Mouse (Mus musculus): Measurements from ENCODE around the gene Map3k9. TPM values are rescaled to one million over a fixed set of nuclear protein-coding genes. Genes with fewer than 3 reads are reported as not detected.

Map3k9 gene
- polyA plus RNA-seq, 1 experiment from 2014 or later: 0.52 TPM

- no peaks in the 10 kb centered on the region for H3K27me3 ChIP-seq
- no peaks in the 10 kb centered on the region for H3K36me3 ChIP-seq
- no peak overlapping the region for H3K27ac ChIP-seq
- no peaks in the 10 kb centered on the region for H3K9me3 ChIP-seq
- no peak overlapping the region for H3K4me3 ChIP-seq
- H3K4me2 ChIP-seq (replicated peaks): no peak overlapping the region
- no peak overlapping the region for H3K9ac ChIP-seq
- ATAC-seq (ENCODE audit: low FRiP score, low read depth): no peak
- no peaks in the 10 kb centered on the region for H3K4me1 ChIP-seq
- 91% methylated on average over 15 of the region's 15 CpGs for WGBS
Observed at GRCm38 (mm10) chr12:81690111-81690510, 90.9 kb downstream of the Map3k9 start.

- no peak overlapping the region for H3K27ac ChIP-seq
- no peaks in the 10 kb centered on the region for H3K36me3 ChIP-seq
- no peaks in the 10 kb centered on the region for H3K4me1 ChIP-seq
- no peak overlapping the region for H3K4me3 ChIP-seq
- WGBS: 51% methylated on average over 4 of the region's 4 CpGs
- H3K27me3 ChIP-seq: no peaks in the 10 kb centered on the region
- H3K9ac ChIP-seq: no peak overlapping the region
- H3K4me2 ChIP-seq (replicated peaks): no peak overlapping the region
- no peak for ATAC-seq (ENCODE audit: low FRiP score, low read depth)
- H3K9me3 ChIP-seq: no peaks in the 10 kb centered on the region
Observed at GRCm38 (mm10) chr12:81689505-81690056, 91.4 kb downstream of the Map3k9 start.

GRCm38 (mm10) chr12:81688537-81688936, 92.4 kb downstream of the Map3k9 start:
- H3K4me3 ChIP-seq: no peak overlapping the region
- no peak for ATAC-seq (ENCODE audit: low FRiP score, low read depth)
- H3K27ac ChIP-seq: no peak overlapping the region
- no peak overlapping the region for H3K4me2 ChIP-seq (replicated peaks)
- no peaks in the 10 kb centered on the region for H3K36me3 ChIP-seq
- no peaks in the 10 kb centered on the region for H3K9me3 ChIP-seq
- 89% methylated on average over 4 of the region's 4 CpGs for WGBS
- H3K9ac ChIP-seq: no peak overlapping the region
- H3K27me3 ChIP-seq: no peaks in the 10 kb centered on the region
- no peaks in the 10 kb centered on the region for H3K4me1 ChIP-seq

- 83% methylated on average over 5 of the region's 5 CpGs for WGBS
- no peaks in the 10 kb centered on the region for H3K4me1 ChIP-seq
- H3K9me3 ChIP-seq: no peaks in the 10 kb centered on the region
- H3K27ac ChIP-seq: no peak overlapping the region
- no peaks in the 10 kb centered on the region for H3K27me3 ChIP-seq
- no peak for ATAC-seq (ENCODE audit: low FRiP score, low read depth)
- no peaks in the 10 kb centered on the region for H3K36me3 ChIP-seq
- no peak overlapping the region for H3K4me2 ChIP-seq (replicated peaks)
- no peak overlapping the region for H3K4me3 ChIP-seq
- no peak overlapping the region for H3K9ac ChIP-seq
Observed at GRCm38 (mm10) chr12:81687873-81688272, 93.1 kb downstream of the Map3k9 start.

GRCm38 (mm10) chr12:81686406-81687117, 94.4 kb downstream of the Map3k9 start:
- Histone ChIP-seq H3K4me3 (no peak overlapping the region), H3K4me2 (replicated peaks) (no peak overlapping the region), H3K27ac (no peak overlapping the region), H3K9me3 (no peaks in the 10 kb centered on the region), H3K27me3 (no peaks in the 10 kb centered on the region), H3K36me3 (no peaks in the 10 kb centered on the region), H3K9ac (no peak overlapping the region), H3K4me1 (no peaks in the 10 kb centered on the region)
- 45% methylated on average over 12 of the region's 12 CpGs for WGBS
- no peak for ATAC-seq (ENCODE audit: low FRiP score, low read depth)

- Histone ChIP-seq H3K4me3 (no peak overlapping the region), H3K27ac (no peak overlapping the region), H3K9me3 (no peaks in the 10 kb centered on the region), H3K4me2 (replicated peaks) (no peak overlapping the region), H3K4me1 (no peaks in the 10 kb centered on the region), H3K36me3 (no peaks in the 10 kb centered on the region), H3K27me3 (no peaks in the 10 kb centered on the region), H3K9ac (no peak overlapping the region)
- 56% methylated on average over 3 of the region's 3 CpGs for WGBS
- ATAC-seq (ENCODE audit: low FRiP score, low read depth): no peak
Observed at GRCm38 (mm10) chr12:81685981-81686380, 95.0 kb downstream of the Map3k9 start.

- Histone ChIP-seq H3K4me3 (no peak overlapping the region), H3K9me3 (no peaks in the 10 kb centered on the region), H3K4me1 (0 out of 2 replicates have a peak, but pooled peaks cover 7% of the 10 kb centered on the region), H3K27ac (no peak overlapping the region), H3K36me3 (no peaks in the 10 kb centered on the region), H3K9ac (no peak overlapping the region), H3K4me2 (replicated peaks) (no peak overlapping the region), H3K27me3 (no peaks in the 10 kb centered on the region)
- 77% methylated on average over 6 of the region's 6 CpGs for WGBS
- no peak for ATAC-seq (ENCODE audit: low FRiP score, low read depth)
Observed at GRCm38 (mm10) chr12:81684096-81684495, 96.9 kb downstream of the Map3k9 start.

DNA sequence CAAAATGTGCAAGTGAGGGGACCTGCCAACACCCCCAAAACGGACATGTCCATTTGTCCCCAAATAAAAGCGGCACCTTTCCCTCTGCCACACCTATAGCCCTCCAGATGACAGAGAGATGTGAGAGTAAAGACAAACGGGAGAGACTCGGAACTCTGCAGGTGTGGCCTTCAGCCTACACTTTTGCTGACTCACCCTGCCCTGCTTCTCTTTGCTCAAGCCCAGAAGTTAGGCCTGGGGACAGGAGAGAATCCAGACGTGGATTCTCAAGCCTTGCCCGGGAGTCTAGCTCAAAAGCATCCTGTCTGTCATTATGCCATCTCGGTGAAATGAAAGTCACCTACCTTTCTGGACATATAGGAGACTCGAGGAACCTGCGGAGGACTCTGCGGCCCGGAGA, 97.6 kb downstream of the Map3k9 start:
- ATAC-seq (ENCODE audit: low FRiP score, low read depth): no peak
- 68% methylated on average over 11 of the region's 11 CpGs for WGBS
- Histone ChIP-seq H3K36me3 (no peaks in the 10 kb centered on the region), H3K4me3 (no peak overlapping the region), H3K4me1 (0 out of 2 replicates have a peak, but pooled peaks cover 7% of the 10 kb centered on the region), H3K9ac (no peak overlapping the region), H3K27ac (no peak overlapping the region), H3K9me3 (no peaks in the 10 kb centered on the region), H3K27me3 (no peaks in the 10 kb centered on the region), H3K4me2 (replicated peaks) (no peak overlapping the region)

GRCm38 (mm10) chr12:81679807-81680529, 101.0 kb downstream of the Map3k9 start:
- Histone ChIP-seq H3K4me3 (no peak overlapping the region), H3K27me3 (no peaks in the 10 kb centered on the region), H3K27ac (no peak overlapping the region), H3K4me1 (0 out of 2 replicates have a peak, but pooled peaks cover 7% of the 10 kb centered on the region), H3K4me2 (replicated peaks) (no peak overlapping the region), H3K36me3 (no peaks in the 10 kb centered on the region), H3K9me3 (no peaks in the 10 kb centered on the region), H3K9ac (no peak overlapping the region)
- WGBS: 63% methylated on average over 7 of the region's 7 CpGs
- ATAC-seq (ENCODE audit: low FRiP score, low read depth): no peak

- H3K4me1 ChIP-seq: 0 out of 2 replicates have a peak, but pooled peaks cover 7% of the 10 kb centered on the region
- no peak overlapping the region for H3K4me2 ChIP-seq (replicated peaks)
- no peaks in the 10 kb centered on the region for H3K36me3 ChIP-seq
- no peak overlapping the region for H3K9ac ChIP-seq
- no peak for ATAC-seq (ENCODE audit: low FRiP score, low read depth)
- 49% methylated on average over 2 of the region's 2 CpGs for WGBS
- no peaks in the 10 kb centered on the region for H3K9me3 ChIP-seq
- H3K27ac ChIP-seq: no peak overlapping the region
- H3K4me3 ChIP-seq: no peak overlapping the region
- no peaks in the 10 kb centered on the region for H3K27me3 ChIP-seq
Observed at GRCm38 (mm10) chr12:81675557-81675956, 105.4 kb downstream of the Map3k9 start.
